Mouse (Mus musculus) stomach, embryonic 14.5 days (tissue): Measurements from ENCODE around the gene Cryab. TPM values are rescaled to one million over a fixed set of nuclear protein-coding genes. Genes with fewer than 3 reads are reported as not detected.
A peak's percentile ranks its signal among the peaks of the same experiment; 100 is the strongest.

Experiments used
- ATAC-seq: fragments of 200-750 bp; cut with Nextera tagmentation; 2 replicates; pipeline ENCODE4 v1.8.0; 2017; ENCODE audit warnings: low read depth, moderate TSS enrichment; ENCODE audit not compliant: insufficient number of reproducible peaks, insufficient read depth, low FRiP score
- H3K27ac ChIP-seq: fragments of 300-500 bp; sonication (generic); 2 replicates; pipeline ENCODE4 v1.5.1; 2014; ENCODE audit warnings: mild to moderate bottlenecking, low read length, moderate library complexity, mixed read lengths
- H3K27me3 ChIP-seq: fragments of 300-500 bp; sonication (generic); 2 replicates; pipeline ENCODE4 v1.6.1; 2014; ENCODE audit warnings: low read length, control low read depth, mixed read lengths; ENCODE audit not compliant: control insufficient read depth, insufficient read depth
- H3K36me3 ChIP-seq: fragments of 300-500 bp; sonication (generic); 2 replicates; pipeline ENCODE4 v1.6.1; 2014; ENCODE audit warnings: mild to moderate bottlenecking, control low read depth, low read length, moderate library complexity, mixed read lengths; ENCODE audit not compliant: control insufficient read depth, insufficient read depth
- H3K4me1 ChIP-seq: fragments of 300-500 bp; sonication (generic); 2 replicates; pipeline ENCODE4 v1.6.1; 2014; ENCODE audit warnings: low read length, control low read depth, mixed read lengths; ENCODE audit not compliant: control insufficient read depth, insufficient read depth
- H3K4me2 ChIP-seq: fragments of 300-500 bp; sonication (generic); replicated peaks from 2 replicates; pipeline ENCODE4 v1.6.1; 2014; ENCODE audit warnings: low read depth, low read length, control low read depth
- H3K4me3 ChIP-seq: fragments of 300-500 bp; sonication (generic); 2 replicates; pipeline ENCODE4 v1.5.1; 2014; ENCODE audit warnings: low read depth, low read length, control low read depth
- H3K9ac ChIP-seq: fragments of 300-500 bp; sonication (generic); replicated peaks from 2 replicates; pipeline ENCODE4 v1.6.1; 2014; ENCODE audit warnings: low read depth, mild to moderate bottlenecking, control low read depth, low read length, moderate library complexity, mixed read lengths
- H3K9me3 ChIP-seq: fragments of 300-500 bp; sonication (generic); 2 replicates; pipeline ENCODE4 v1.6.1; 2016; ENCODE audit warnings: low read depth, low read length, control low read depth; ENCODE audit not compliant: control insufficient read depth
- WGBS: fragments of 180-500 bp; shearing (Covaris S2); extraction: QIAGEN DNeasy Blood & Tissue Kit; methylation state at CpG from one replicate; pipeline ENCODE4 v1.1.7; 2014; 5-methylcytosine and 5-hydroxymethylcytosine counted together
- polyA plus RNA-seq: library from polyadenylated mRNA; unstranded; fragments of >200 nt; fragmentation: Nextera tagmentation; extraction: Ambion mirVana; gene quantifications from 2 replicates; pipeline ENCODE4 v1.2.1, GENCODE M21; 2014

The Cryab gene
- polyA plus RNA-seq = 43.7 and 47.9 TPM in 2 replicates

- 67% methylated on average over 22 of the region's 22 CpGs for WGBS
- H3K9me3 ChIP-seq = no peaks in the 10 kb centered on the region
- H3K4me3 ChIP-seq = no peak within 1 kb of the TSS
- H3K9ac ChIP-seq = no peak within 1 kb of the TSS
- H3K4me1 ChIP-seq = peaks cover 9% of the 10 kb centered on the region; the same call in 1 of the 2 replicates
- H3K36me3 ChIP-seq = no peaks in the 10 kb centered on the region
- H3K4me2 ChIP-seq = 0 out of 2 replicates have a peak within 1 kb of the TSS, but pooled peaks have one; percentile 10
- ATAC-seq = no peak
- H3K27ac ChIP-seq = peak within 1 kb of the TSS; percentile 52; the same call in 1 of the 2 replicates
- H3K27me3 ChIP-seq = no peaks in the 10 kb centered on the region
Observed at GRCm38 (mm10) chr9:50751323-50751722, at the start of gene Cryab. TSS of gene Cryab (plus strand) at chr9:50751325.

DNA sequence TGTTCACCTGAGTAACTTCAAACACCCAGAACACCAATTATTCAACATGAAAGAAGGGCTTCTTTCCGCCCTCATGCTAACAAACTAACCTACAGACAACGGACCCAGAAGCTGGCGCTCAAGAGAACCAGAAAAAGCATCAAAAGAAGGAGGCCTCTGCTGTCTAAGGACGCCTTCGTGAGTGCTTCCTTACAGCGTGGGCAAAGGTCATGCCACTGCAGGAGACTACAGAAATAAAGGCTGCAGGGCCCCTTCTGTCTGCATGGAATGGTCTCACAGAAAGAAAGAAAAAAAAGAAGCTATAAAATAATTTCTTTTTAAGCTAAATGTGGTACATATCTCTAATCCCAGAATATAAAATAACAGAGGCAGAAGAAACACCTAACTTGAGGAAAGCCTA lies 46.2 kb upstream of the Cryab start:
- Histone ChIP-seq H3K4me2 (no peak overlapping the region), H3K9me3 (no peaks in the 10 kb centered on the region), H3K4me1 (no peaks in the 10 kb centered on the region), H3K9ac (no peak overlapping the region), H3K27me3 (no peaks in the 10 kb centered on the region), H3K27ac (no peak overlapping the region), H3K36me3 (no peaks in the 10 kb centered on the region), H3K4me3 (no peak overlapping the region)
- no peak for ATAC-seq
- 60% methylated on average over 6 of the region's 6 CpGs for WGBS

DNA sequence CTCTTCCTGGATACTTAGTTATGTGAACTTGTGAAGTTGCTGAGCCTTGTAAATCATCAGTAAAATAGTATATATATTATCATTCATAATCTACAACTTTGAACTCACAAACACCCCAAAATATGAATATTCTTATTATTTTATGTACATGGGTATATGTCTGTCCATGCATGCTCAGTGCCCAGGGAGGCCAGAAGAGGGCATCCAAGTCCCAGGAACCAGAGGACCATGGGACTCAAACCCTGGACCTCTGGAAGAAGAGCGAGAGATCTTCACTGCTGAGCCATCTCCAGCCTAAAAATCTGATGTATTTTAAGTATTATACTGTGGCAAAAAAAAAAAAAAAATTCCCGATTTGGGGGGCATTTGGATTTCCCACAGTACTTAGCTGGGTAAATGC lies 42.0 kb upstream of the Cryab start:
- no peaks in the 10 kb centered on the region for H3K9me3 ChIP-seq
- no peak overlapping the region for H3K4me3 ChIP-seq
- H3K36me3 ChIP-seq = no peaks in the 10 kb centered on the region
- no peaks in the 10 kb centered on the region for H3K4me1 ChIP-seq
- no peak overlapping the region for H3K27ac ChIP-seq
- WGBS = 30% methylated on average over 2 of the region's 2 CpGs
- H3K9ac ChIP-seq = no peak overlapping the region
- H3K4me2 ChIP-seq = no peak overlapping the region
- H3K27me3 ChIP-seq = no peaks in the 10 kb centered on the region
- ATAC-seq = no peak

DNA sequence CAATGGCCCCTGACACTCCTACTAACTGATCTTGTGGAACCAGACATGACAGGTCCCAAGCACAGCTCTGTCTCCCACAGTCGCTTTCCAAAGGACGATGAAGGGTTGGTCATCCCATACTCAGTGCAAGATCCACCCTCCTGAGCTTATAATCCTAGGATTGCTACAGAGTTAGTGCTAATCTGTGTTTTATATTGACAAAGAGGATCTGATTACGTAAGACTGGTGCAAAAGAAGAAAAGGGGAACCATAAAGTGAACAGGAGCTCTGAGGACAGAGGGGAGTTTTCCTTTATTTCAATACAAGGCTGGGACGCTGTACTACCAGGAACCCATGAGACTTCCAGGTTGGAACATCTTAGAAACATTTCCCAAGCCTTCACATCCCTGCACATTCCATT lies 39.8 kb upstream of the Cryab start:
- H3K9ac ChIP-seq = no peak overlapping the region
- 83% methylated on average over 4 of the region's 4 CpGs for WGBS
- no peak for ATAC-seq
- no peaks in the 10 kb centered on the region for H3K4me1 ChIP-seq
- no peaks in the 10 kb centered on the region for H3K27me3 ChIP-seq
- no peak overlapping the region for H3K4me3 ChIP-seq
- no peaks in the 10 kb centered on the region for H3K9me3 ChIP-seq
- no peak overlapping the region for H3K27ac ChIP-seq
- no peak overlapping the region for H3K4me2 ChIP-seq
- no peaks in the 10 kb centered on the region for H3K36me3 ChIP-seq

- Histone ChIP-seq H3K4me3 (no peak overlapping the region), H3K36me3 (no peaks in the 10 kb centered on the region), H3K27ac (no peak overlapping the region), H3K9me3 (no peaks in the 10 kb centered on the region), H3K4me1 (no peaks in the 10 kb centered on the region), H3K4me2 (no peak overlapping the region), H3K27me3 (no peaks in the 10 kb centered on the region), H3K9ac (no peak overlapping the region)
- ATAC-seq = no peak
- 41% methylated on average over 4 of the region's 4 CpGs for WGBS
Observed at GRCm38 (mm10) chr9:50714188-50714587, 36.9 kb upstream of the Cryab start.

- no peak overlapping the region for H3K27ac ChIP-seq
- no peak overlapping the region for H3K4me3 ChIP-seq
- no peak for ATAC-seq
- H3K9ac ChIP-seq = no peak overlapping the region
- H3K27me3 ChIP-seq = no peaks in the 10 kb centered on the region
- WGBS = 73% methylated on average over 4 of the region's 4 CpGs
- no peak overlapping the region for H3K4me2 ChIP-seq
- H3K9me3 ChIP-seq = no peaks in the 10 kb centered on the region
- peaks cover 11% of the 10 kb centered on the region; the same call in 1 of the 2 replicates for H3K4me1 ChIP-seq
- H3K36me3 ChIP-seq = no peaks in the 10 kb centered on the region
Observed at GRCm38 (mm10) chr9:50718878-50719277, 32.2 kb upstream of the Cryab start.

- peaks cover 11% of the 10 kb centered on the region; the same call in 1 of the 2 replicates for H3K4me1 ChIP-seq
- ATAC-seq = no peak
- H3K4me2 ChIP-seq = no peak overlapping the region
- H3K36me3 ChIP-seq = no peaks in the 10 kb centered on the region
- no peak overlapping the region for H3K9ac ChIP-seq
- no peaks in the 10 kb centered on the region for H3K27me3 ChIP-seq
- no peaks in the 10 kb centered on the region for H3K9me3 ChIP-seq
- no peak overlapping the region for H3K27ac ChIP-seq
- no peak overlapping the region for H3K4me3 ChIP-seq
- WGBS = 26% methylated on average over 12 of the region's 12 CpGs
Observed at GRCm38 (mm10) chr9:50721061-50721460, 30.1 kb upstream of the Cryab start.

DNA sequence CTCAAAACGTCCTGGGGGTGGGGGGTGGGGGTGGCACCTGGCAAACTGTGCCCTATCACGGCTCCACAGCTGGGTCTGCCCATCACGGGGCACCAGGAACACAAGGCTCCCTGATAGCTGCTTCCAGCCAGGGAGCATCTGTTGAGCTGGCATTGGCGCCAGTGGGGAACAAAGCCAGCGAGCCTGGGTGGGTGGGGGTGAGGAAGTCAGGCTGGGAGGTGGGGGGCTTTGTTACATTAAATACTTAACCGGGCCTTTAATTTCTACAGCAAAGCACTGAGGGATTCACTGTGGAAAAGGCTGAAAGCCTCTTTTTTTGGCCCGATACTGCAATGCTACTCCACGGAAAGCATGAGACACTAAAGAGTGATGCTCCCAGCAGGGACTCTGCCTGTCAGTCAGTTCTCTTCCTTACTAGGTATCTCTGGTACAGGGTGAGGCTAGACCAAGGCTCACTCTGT lies 28.6 kb upstream of the Cryab start:
- H3K4me3 ChIP-seq = no peak overlapping the region
- ATAC-seq = no peak
- H3K27ac ChIP-seq = no peak overlapping the region
- no peaks in the 10 kb centered on the region for H3K36me3 ChIP-seq
- 52% methylated on average over 8 of the region's 8 CpGs for WGBS
- peaks cover 11% of the 10 kb centered on the region; the same call in 1 of the 2 replicates for H3K4me1 ChIP-seq
- H3K9ac ChIP-seq = no peak overlapping the region
- no peaks in the 10 kb centered on the region for H3K27me3 ChIP-seq
- no peaks in the 10 kb centered on the region for H3K9me3 ChIP-seq
- no peak overlapping the region for H3K4me2 ChIP-seq

- H3K27ac ChIP-seq = peak overlapping the region; percentile 48; the same call in 1 of the 2 replicates
- WGBS = 33% methylated on average over 7 of the region's 7 CpGs
Observed at GRCm38 (mm10) chr9:50723406-50723805, 27.7 kb upstream of the Cryab start.

More at GRCm38 (mm10) chr9:50723406-50723805, 27.7 kb upstream of the Cryab start:
- Histone ChIP-seq H3K9me3 (no peaks in the 10 kb centered on the region), H3K4me1 (peaks cover 11% of the 10 kb centered on the region; the same call in 1 of the 2 replicates), H3K9ac (no peak overlapping the region), H3K36me3 (no peaks in the 10 kb centered on the region), H3K4me3 (no peak overlapping the region), H3K4me2 (no peak overlapping the region), H3K27me3 (no peaks in the 10 kb centered on the region)
- ATAC-seq = no peak
